Mouse (Mus musculus) large intestine, adult 2 months (tissue): ENCODE results near the gene B3galt2. TPM values are rescaled to one million over a fixed set of nuclear protein-coding genes. Genes with fewer than 3 reads are reported as not detected.
"Not testable (repeated sequence)": the region's sequence is repeated elsewhere in the genome, so short reads cannot be mapped to it uniquely, and the experiment has no call there.

Source experiments
- DNase-seq: peaks from one replicate; pipeline ENCODE4 v3.0.0-alpha.2; 2012; ENCODE audit warnings: low read depth, low spot score
- WGBS: fragments of 180-500 bp; shearing (Covaris S2); methylation state at CpG from one replicate; pipeline ENCODE4 v1.1.7; 2018; 5-methylcytosine and 5-hydroxymethylcytosine counted together
- polyA plus RNA-seq: library from polyadenylated mRNA; depleted of rRNA; stranded (reverse); fragments of >200 nt; gene quantifications from 2 replicates; pipeline ENCODE4 v1.2.3, GENCODE M21; 2012; rRNA removed

Gene B3galt2
- polyA plus RNA-seq = 0.04 and 0.11 TPM in 2 replicates

- 28% methylated on average over 15 of the region's 15 CpGs for WGBS
- DNase-seq = no peak
Measured at GRCm38 (mm10) chr1:143640650-143641407, at the start of gene B3galt2. Gene B3galt2 (plus strand): TSS chr1:143640664.

DNA sequence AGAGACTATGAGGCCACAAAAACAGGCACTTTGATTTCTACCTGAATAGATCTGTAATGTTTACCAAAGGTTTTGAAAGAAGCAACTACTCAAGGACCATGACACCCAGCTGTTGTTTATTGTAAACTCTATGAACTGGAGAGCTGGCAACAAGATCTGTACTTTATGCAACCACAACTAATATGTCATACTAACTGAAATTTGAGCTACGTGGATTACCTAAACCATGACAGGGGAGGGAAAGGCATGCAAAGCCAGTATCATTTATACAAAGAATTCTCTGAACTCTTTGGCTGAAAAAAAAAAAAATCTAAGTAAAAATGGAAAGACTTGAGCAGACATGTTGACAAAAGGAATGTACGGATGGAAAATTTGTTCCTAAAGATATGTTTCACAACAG, 43.6 kb upstream of the B3galt2 start:
- DNase-seq = no peak
- 85% methylated on average over 2 of the region's 2 CpGs for WGBS

GRCm38 (mm10) chr1:143608911-143609310, 31.6 kb upstream of the B3galt2 start:
- 57% methylated on average over 2 of the region's 2 CpGs for WGBS
- DNase-seq = no peak

- over 99% methylated on average over 2 of the region's 2 CpGs for WGBS
- DNase-seq = no peak
Measured at GRCm38 (mm10) chr1:143612901-143613300, 27.6 kb upstream of the B3galt2 start.

- no peak for DNase-seq
Measured at GRCm38 (mm10) chr1:143619760-143620159, 20.7 kb upstream of the B3galt2 start.

GRCm38 (mm10) chr1:143621930-143622329, 18.5 kb upstream of the B3galt2 start:
- DNase-seq = no peak

More at GRCm38 (mm10) chr1:143619760-143620159, 20.7 kb upstream of the B3galt2 start:
- 25% methylated on average over 2 of the region's 2 CpGs for WGBS

DNA sequence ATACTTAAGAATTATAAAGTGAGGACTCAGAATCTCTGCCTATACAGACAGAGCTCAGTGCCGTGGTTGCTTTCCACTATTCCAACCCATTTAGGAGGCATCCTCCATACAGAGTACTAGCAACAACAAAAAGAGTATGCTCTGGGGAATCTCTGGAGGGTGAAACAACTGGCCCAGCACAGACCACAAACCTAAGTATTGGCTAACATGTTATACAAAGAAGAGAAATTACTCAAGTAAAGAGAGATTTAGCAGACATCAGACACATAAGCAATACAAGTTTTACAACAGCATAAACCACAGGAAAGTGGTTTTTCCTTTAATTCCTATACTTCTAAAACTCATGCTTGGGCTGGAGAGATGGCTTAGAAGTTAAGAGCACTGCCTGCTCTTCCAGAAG, 17.8 kb upstream of the B3galt2 start:
- 85% methylated on average over 1 of the region's 1 CpGs for WGBS
- DNase-seq = no peak

- no peak for DNase-seq
- 55% methylated on average over 7 of the region's 7 CpGs for WGBS
Measured at GRCm38 (mm10) chr1:143631337-143631736, 9.1 kb upstream of the B3galt2 start.

DNA sequence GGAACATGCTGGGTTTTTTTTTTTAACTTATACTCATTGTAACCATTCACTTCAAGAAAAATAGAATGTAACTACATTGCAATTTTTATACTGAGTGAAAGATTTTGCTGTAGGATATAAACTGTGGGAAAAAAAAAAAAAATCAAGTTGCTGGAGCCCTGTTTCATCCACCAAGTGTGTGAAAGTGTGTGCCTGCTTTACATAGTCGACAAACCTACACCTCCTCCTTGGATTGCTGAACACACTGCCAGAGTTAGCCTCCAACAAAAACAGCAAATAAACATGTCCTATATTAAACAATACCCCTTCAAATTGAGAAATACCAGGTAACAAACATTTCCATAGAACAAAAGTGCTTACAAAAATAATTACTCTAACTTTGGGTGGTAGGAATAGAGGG, 8.1 kb upstream of the B3galt2 start:
- 63% methylated on average over 1 of the region's 1 CpGs for WGBS
- no peak for DNase-seq

- 58% methylated on average over 2 of the region's 2 CpGs for WGBS
Measured at GRCm38 (mm10) chr1:143632854-143633587, 7.4 kb upstream of the B3galt2 start.

GRCm38 (mm10) chr1:143644221-143644620, 3.8 kb downstream of the B3galt2 start:
- WGBS = 83% methylated on average over 2 of the region's 2 CpGs
- no peak for DNase-seq

More at GRCm38 (mm10) chr1:143632854-143633587, 7.4 kb upstream of the B3galt2 start:
- DNase-seq = no peak

- 59% methylated on average over 4 of the region's 4 CpGs for WGBS
- DNase-seq = no peak
Measured at GRCm38 (mm10) chr1:143645386-143645785, 4.9 kb downstream of the B3galt2 start.

- 89% methylated on average over 4 of the region's 4 CpGs for WGBS
Measured at GRCm38 (mm10) chr1:143646219-143646618, 5.8 kb downstream of the B3galt2 start.

GRCm38 (mm10) chr1:143650317-143650716, 9.9 kb downstream of the B3galt2 start:
- DNase-seq = no peak
- 76% methylated on average over 2 of the region's 2 CpGs for WGBS

More at GRCm38 (mm10) chr1:143646219-143646618, 5.8 kb downstream of the B3galt2 start:
- no peak for DNase-seq

- no peak for DNase-seq
- WGBS = 77% methylated on average over 3 of the region's 3 CpGs
Measured at GRCm38 (mm10) chr1:143653646-143654045, 13.2 kb downstream of the B3galt2 start.

DNA sequence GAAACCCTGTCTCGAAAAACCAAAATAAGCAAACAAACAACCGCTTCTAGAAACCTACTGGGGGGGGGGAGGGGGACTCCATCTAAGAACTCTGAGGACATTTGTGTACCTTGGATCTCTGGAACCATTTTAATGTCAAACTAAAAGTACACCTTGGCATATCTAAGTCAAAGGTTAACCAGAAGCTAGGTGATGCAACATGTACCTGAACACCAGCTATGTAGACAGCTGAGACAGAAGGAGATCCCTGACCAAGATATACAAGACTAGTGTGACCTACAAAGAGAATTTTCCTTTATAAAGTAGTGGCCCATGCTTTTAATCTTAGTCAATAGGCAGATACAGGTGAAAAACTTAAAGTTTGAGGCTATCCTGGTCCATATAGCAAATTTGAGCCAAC, 22.7 kb downstream of the B3galt2 start:
- no peak for DNase-seq
- 94% methylated on average over 2 of the region's 2 CpGs for WGBS

GRCm38 (mm10) chr1:143664786-143665185, 24.3 kb downstream of the B3galt2 start:
- WGBS = 94% methylated on average over 4 of the region's 4 CpGs
- DNase-seq = not testable (repeated sequence)

- 85% methylated on average over 4 of the region's 4 CpGs for WGBS
Measured at GRCm38 (mm10) chr1:143675734-143676361, 35.4 kb downstream of the B3galt2 start.

DNA sequence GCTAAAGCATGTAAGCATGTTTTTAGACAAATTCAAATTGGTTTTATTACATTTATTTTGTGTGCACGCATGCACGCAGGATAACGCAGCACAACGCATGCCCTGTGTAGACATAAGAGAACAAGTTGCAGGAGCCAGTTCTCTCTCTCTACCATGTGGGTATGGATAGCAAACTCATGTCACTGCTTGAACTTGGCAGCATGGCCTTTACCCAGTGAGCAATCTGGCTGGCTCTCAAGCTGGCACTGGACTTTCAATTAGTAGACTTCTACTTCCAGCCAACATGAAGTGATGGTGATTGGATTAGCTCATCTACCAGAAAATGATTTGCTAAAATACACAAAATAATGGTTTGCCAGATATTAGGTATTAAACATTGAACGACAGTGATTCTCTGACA, 40.6 kb downstream of the B3galt2 start:
- WGBS = 93% methylated on average over 5 of the region's 5 CpGs
- no peak for DNase-seq

More at GRCm38 (mm10) chr1:143675734-143676361, 35.4 kb downstream of the B3galt2 start:
- no peak for DNase-seq

DNA sequence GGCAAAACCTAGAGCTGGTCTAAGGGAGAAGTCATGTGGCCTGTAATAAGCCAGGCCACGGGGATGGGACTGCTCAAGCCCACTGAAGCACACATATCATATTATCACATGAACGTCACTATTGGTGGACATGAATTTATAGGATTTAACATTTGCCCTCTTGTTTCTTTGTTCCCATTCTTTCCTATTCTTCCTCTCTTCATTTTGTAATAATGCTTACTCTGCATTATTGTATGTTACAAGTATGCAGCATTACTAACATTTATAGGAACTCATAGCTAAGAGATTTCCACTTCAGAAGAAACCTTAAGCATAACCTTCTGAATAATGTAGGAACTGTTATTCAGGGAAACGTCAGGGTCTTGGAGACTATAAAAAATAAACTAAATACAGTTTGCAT, 44.4 kb downstream of the B3galt2 start:
- DNase-seq = no peak
- 86% methylated on average over 3 of the region's 3 CpGs for WGBS
